Mouse (Mus musculus) myocyte (in vitro differentiated cells): Measurements from ENCODE around the gene Cyp2j6. TPM values are rescaled to one million over a fixed set of nuclear protein-coding genes. Genes with fewer than 3 reads are reported as not detected.

Experiments
- H3K27me3 ChIP-seq: one replicate; pipeline ENCODE4 v1.6.1; 2011; ENCODE audit not compliant: control insufficient read depth, insufficient read depth, insufficient read length
- H3K36me3 ChIP-seq: one replicate; pipeline ENCODE4 v1.6.1; 2011; ENCODE audit not compliant: control insufficient read depth, insufficient read depth
- H3K4me2 ChIP-seq: one replicate; pipeline ENCODE4 v1.6.1; 2011; ENCODE audit warnings: low read depth, control low read depth
- H3K4me3 ChIP-seq: one replicate; pipeline ENCODE4 v1.5.1; 2011; ENCODE audit warnings: mild to moderate bottlenecking, control low read depth, moderate library complexity
- H3K79me2 ChIP-seq: one replicate; pipeline ENCODE4 v1.6.1; 2011; ENCODE audit not compliant: control insufficient read depth, insufficient read depth
- H3ac ChIP-seq: one replicate; pipeline ENCODE4 v1.6.1; 2011; ENCODE audit not compliant: control insufficient read depth, insufficient read length
- E2F4 ChIP-seq: IDR thresholded peaks from one replicate; pipeline ENCODE4 v1.6.1; 2011; ENCODE audit warnings: mild to moderate bottlenecking, control low read depth, moderate library complexity; ENCODE audit not compliant: insufficient read depth
- MYOD1 ChIP-seq, 3 experiments: IDR thresholded peaks; one replicate each; pipeline ENCODE4 v1.6.1; 2011; ENCODE audit warnings: control low read depth in 2 of 3, low read depth in 2 of 3, mild to moderate bottlenecking in 2 of 3, moderate library complexity in 1 of 3; ENCODE audit not compliant: insufficient read length in 2 of 3, control insufficient read depth in 1 of 3
- SRF ChIP-seq: IDR thresholded peaks from one replicate; pipeline ENCODE4 v1.6.1; 2011; ENCODE audit warnings: low read depth; ENCODE audit not compliant: control insufficient read depth, insufficient read length
- TCF12 ChIP-seq: IDR thresholded peaks from one replicate; pipeline ENCODE4 v1.6.1; 2011; ENCODE audit warnings: mild to moderate bottlenecking, control low read depth; ENCODE audit not compliant: poor library complexity, insufficient read depth, severe bottlenecking
- polyA plus RNA-seq: library from polyadenylated mRNA; unstranded; fragments of >200 nt; fragmentation: generic; extraction: Trizol; gene quantifications from one replicate; pipeline ENCODE4 v1.2.1, GENCODE M21; 2012; ENCODE audit warnings: missing spikeins

The Cyp2j6 gene
- polyA plus RNA-seq, 1 experiment = 1.2 TPM

- H3K79me2 ChIP-seq = no peaks in the 10 kb centered on the region
- no peak within 1 kb of the TSS for H3K4me3 ChIP-seq
- no peaks in the 10 kb centered on the region for H3K36me3 ChIP-seq
- H3K4me2 ChIP-seq = no peak within 1 kb of the TSS
- H3K27me3 ChIP-seq = no peaks in the 10 kb centered on the region
- TF ChIP-seq E2F4 = no peak
- no peak for TF ChIP-seq TCF12
- no peak for TF ChIP-seq MYOD1 (IDR thresholded peaks at IDR 0.05; ENCODE audit: control insufficient read depth in 1 of 3, insufficient read length in 2 of 3, low read depth in 2 of 3)
- TF ChIP-seq SRF = no peak
- no peak within 1 kb of the TSS for H3ac ChIP-seq
Observed at GRCm38 (mm10) chr4:96507286-96507685, 46.2 kb downstream of the Cyp2j6 start, which contains the start of gene Cyp2j8. Gene Cyp2j8 (minus strand): TSS chr4:96507386.

Other genes starting within 250 kb of the Cyp2j6 start
- not detected for gene Cyp2j11, start 205.0 kb downstream of the Cyp2j6 start, polyA plus RNA-seq
- gene Cyp2j8, start 46.3 kb downstream of the Cyp2j6 start, polyA plus RNA-seq = not detected
- 0.05 TPM for gene Cyp2j9, start 37.9 kb upstream of the Cyp2j6 start, polyA plus RNA-seq
- gene Cyp2j5, start 110.5 kb upstream of the Cyp2j6 start, polyA plus RNA-seq = not detected
- not detected for gene Gm12695, start 231.5 kb upstream of the Cyp2j6 start, polyA plus RNA-seq